Mouse (Mus musculus): ENCODE results near the gene Amh. TPM values are rescaled to one million over a fixed set of nuclear protein-coding genes. Genes with fewer than 3 reads are reported as not detected.

Amh gene
- polyA plus RNA-seq, 1 experiment: 0.43 TPM

- no peaks in the 10 kb centered on the region for H3K27me3 ChIP-seq (ENCODE audit: control insufficient read depth)
- no peak for TF ChIP-seq GATA1 (IDR thresholded peaks at IDR 0.05; ENCODE audit: low read length)
- no peak for TF ChIP-seq TAL1 (IDR thresholded peaks at IDR 0.05; ENCODE audit: low read length)
- H3K4me1 ChIP-seq (ENCODE audit: control insufficient read depth): peaks cover 36% of the 10 kb centered on the region
- peaks cover 91% of the 10 kb centered on the region for H3K36me3 ChIP-seq (ENCODE audit: control insufficient read depth)
- H3K4me3 ChIP-seq (replicated peaks): no peak overlapping the region
- no peaks in the 10 kb centered on the region for H3K9me3 ChIP-seq (ENCODE audit: control insufficient read depth, low read length)
Observed at GRCm38 (mm10) chr10:80793033-80793784, 11.8 kb upstream of the Amh start.

GRCm38 (mm10) chr10:80793803-80794202 is 11.2 kb upstream of the Amh start:
- Histone ChIP-seq H3K4me1 (ENCODE audit: control insufficient read depth) (peaks cover 36% of the 10 kb centered on the region), H3K4me3 (replicated peaks) (no peak overlapping the region), H3K9me3 (ENCODE audit: control insufficient read depth, low read length) (no peaks in the 10 kb centered on the region), H3K27me3 (ENCODE audit: control insufficient read depth) (no peaks in the 10 kb centered on the region), H3K36me3 (ENCODE audit: control insufficient read depth) (peaks cover 86% of the 10 kb centered on the region)
- TF ChIP-seq GATA1 (IDR thresholded peaks at IDR 0.05; ENCODE audit: low read length) (no peak), TAL1 (IDR thresholded peaks at IDR 0.05; ENCODE audit: low read length) (no peak)

GRCm38 (mm10) chr10:80794750-80795149 is 10.3 kb upstream of the Amh start:
- Histone ChIP-seq H3K36me3 (ENCODE audit: control insufficient read depth) (peaks cover 79% of the 10 kb centered on the region), H3K27me3 (ENCODE audit: control insufficient read depth) (no peaks in the 10 kb centered on the region), H3K4me3 (replicated peaks) (no peak overlapping the region), H3K4me1 (ENCODE audit: control insufficient read depth) (peaks cover 45% of the 10 kb centered on the region), H3K9me3 (ENCODE audit: control insufficient read depth, low read length) (no peaks in the 10 kb centered on the region)
- TF ChIP-seq GATA1 (IDR thresholded peaks at IDR 0.05; ENCODE audit: low read length) (no peak), TAL1 (IDR thresholded peaks at IDR 0.05; ENCODE audit: low read length) (no peak)

- Histone ChIP-seq H3K36me3 (ENCODE audit: control insufficient read depth) (peaks cover 79% of the 10 kb centered on the region), H3K4me3 (replicated peaks) (peak overlapping the region; percentile 89), H3K4me1 (ENCODE audit: control insufficient read depth) (peaks cover 55% of the 10 kb centered on the region), H3K9me3 (ENCODE audit: control insufficient read depth, low read length) (no peaks in the 10 kb centered on the region), H3K27me3 (ENCODE audit: control insufficient read depth) (no peaks in the 10 kb centered on the region)
- TF ChIP-seq TAL1 (IDR thresholded peaks at IDR 0.05; ENCODE audit: low read length): no peak
- no peak for TF ChIP-seq GATA1 (IDR thresholded peaks at IDR 0.05; ENCODE audit: low read length)
Observed at GRCm38 (mm10) chr10:80796307-80796848, 8.7 kb upstream of the Amh start.

DNA sequence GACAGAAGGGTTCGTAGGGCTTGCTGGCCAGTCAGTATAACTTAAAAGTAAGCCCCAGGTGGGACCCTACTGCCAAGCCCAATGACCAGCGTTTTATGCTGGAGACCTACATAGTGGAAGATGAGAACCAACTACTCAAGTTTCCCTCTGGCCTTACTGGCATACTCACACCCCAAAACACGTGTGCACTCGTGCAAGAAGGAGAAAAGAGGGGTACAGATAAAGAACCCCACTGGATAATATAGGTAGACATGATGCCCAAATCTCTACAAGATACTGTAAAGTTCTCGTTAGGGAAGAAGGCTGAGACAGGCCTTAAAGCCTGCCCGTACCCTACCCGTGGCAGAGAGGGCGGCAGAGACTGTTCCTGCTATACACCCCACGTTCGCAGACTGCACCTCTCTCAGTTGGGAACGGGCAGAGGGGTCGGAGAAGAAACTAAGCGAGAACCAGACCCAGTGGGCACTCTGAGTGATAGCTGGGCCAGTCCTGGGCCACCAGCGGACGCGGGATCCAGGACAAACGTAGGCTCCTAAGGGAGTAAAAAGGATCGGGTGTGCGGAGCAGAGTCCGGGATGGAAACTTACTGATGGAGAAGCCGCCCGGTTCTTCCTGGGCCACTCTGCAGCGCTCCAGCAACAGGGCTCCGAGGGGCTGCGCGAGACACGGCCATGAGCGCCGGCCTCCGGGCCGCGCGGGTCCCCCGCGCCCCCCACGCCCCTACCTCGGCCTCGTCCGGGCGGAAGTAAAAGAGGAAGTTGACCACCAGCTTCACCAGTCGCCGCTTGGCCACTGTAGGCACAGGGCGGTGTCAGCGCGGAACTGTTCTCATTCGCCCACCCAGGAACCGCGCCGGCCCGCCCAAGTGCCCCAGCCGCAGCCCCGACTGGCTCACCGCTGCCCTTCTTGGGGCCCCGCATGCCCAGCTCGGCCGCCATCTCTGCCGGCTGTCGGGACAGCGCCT is 7.6 kb upstream of the Amh start:
- H3K36me3 ChIP-seq (ENCODE audit: control insufficient read depth): peaks cover 79% of the 10 kb centered on the region

DNA sequence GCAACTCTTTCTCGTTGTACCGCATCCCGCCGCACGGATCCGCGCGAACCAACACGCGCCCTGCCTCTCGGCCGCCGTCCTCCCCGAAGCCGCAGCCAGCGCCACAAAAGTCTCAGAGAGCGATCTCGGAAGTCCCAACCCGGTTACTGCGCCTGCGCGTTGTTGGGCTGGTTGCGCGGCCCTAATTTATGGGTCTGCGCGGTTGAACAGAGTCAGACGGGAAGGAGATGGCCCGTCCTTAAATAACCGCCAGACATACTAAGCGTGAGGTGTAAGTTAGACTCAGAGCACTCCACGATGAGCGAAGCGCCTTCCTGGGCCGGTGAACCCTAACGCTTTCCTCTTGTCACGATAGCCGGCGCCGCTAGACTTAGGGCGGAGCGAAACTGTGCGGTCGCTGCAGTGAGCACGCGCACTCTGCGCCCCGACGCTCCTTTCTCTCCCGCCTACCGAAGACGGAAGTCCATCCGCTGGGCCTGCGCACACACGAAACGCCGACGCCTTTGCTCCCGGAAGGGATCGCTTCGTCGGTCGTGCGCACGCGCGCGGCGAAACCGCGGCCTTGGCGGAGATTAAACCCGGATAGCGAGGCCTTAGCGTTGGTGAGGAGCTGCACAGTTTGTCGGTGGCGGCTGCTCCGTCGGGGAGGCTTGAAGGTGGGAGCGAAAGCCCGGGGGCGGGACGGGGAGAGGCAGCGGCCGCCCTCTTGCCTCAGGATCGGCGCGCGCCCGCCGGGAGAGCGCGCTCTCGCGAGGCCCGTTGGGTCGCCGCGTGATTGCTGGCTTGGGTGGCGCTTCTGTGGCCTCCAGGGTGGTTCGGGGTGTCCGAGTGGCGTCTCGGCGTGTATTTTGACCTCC is 6.7 kb upstream of the Amh start, which contains the start of the genes Sf3a2 and Plekhj1:
Gene Sf3a2, plus strand, starts transcription at position 49 of the 857 bp plus-strand sequence.
Gene Plekhj1, minus strand, starts transcription at position 477 of the 857 bp plus-strand sequence.
- peaks cover 60% of the 10 kb centered on the region for H3K4me1 ChIP-seq (ENCODE audit: control insufficient read depth)
- TF ChIP-seq GATA1 (IDR thresholded peaks at IDR 0.05; ENCODE audit: low read length): no peak
- no peak for TF ChIP-seq TAL1 (IDR thresholded peaks at IDR 0.05; ENCODE audit: low read length)
- H3K27me3 ChIP-seq (ENCODE audit: control insufficient read depth): no peaks in the 10 kb centered on the region
- peaks cover 79% of the 10 kb centered on the region for H3K36me3 ChIP-seq (ENCODE audit: control insufficient read depth)
- H3K4me3 ChIP-seq (replicated peaks): peak within 1 kb of the TSS; percentile 89
- H3K9me3 ChIP-seq (ENCODE audit: control insufficient read depth, low read length): no peaks in the 10 kb centered on the region

More for the DNA sequence above, 7.6 kb upstream of the Amh start:
- TF ChIP-seq GATA1 (IDR thresholded peaks at IDR 0.05; ENCODE audit: low read length) (no peak), TAL1 (IDR thresholded peaks at IDR 0.05; ENCODE audit: low read length) (no peak)
- H3K9me3 ChIP-seq (ENCODE audit: control insufficient read depth, low read length): no peaks in the 10 kb centered on the region
- H3K27me3 ChIP-seq (ENCODE audit: control insufficient read depth): no peaks in the 10 kb centered on the region
- H3K4me1 ChIP-seq (ENCODE audit: control insufficient read depth): peaks cover 58% of the 10 kb centered on the region
- H3K4me3 ChIP-seq (replicated peaks): peak overlapping the region; percentile 89

DNA sequence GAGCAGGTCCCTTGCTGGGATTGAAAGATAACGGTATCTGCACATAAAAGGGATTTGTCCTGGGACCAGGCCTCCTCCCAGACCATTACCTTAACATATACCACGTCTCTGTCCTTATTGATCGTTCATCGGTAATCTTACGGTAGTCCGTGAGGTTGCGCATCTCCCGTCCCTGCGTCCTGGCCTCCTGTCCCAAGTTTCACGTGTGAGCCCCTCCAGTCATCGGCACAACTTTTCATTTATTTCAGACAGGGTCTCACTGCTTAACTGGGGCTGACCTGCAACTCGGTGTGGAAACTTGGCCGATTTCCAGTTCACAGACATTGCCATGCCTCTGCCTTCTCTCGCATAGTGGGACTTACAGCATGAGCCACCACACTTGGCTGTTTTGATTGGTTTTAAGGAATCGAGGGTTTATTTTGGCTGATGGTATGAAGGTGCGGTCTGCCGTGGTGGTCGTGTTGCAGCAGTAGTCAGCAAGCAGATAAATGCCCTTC is 5.9 kb upstream of the Amh start:
- H3K36me3 ChIP-seq (ENCODE audit: control insufficient read depth): peaks cover 79% of the 10 kb centered on the region
- no peaks in the 10 kb centered on the region for H3K27me3 ChIP-seq (ENCODE audit: control insufficient read depth)
- peaks cover 59% of the 10 kb centered on the region for H3K4me1 ChIP-seq (ENCODE audit: control insufficient read depth)
- H3K4me3 ChIP-seq (replicated peaks): peak overlapping the region; percentile 89
- no peak for TF ChIP-seq TAL1 (IDR thresholded peaks at IDR 0.05; ENCODE audit: low read length)
- TF ChIP-seq GATA1 (IDR thresholded peaks at IDR 0.05; ENCODE audit: low read length): no peak
- H3K9me3 ChIP-seq (ENCODE audit: control insufficient read depth, low read length): no peaks in the 10 kb centered on the region

All from erythroblast, embryonic 14.5 days (primary cell).